Mouse (Mus musculus): ENCODE results near the gene Shroom2. TPM values are rescaled to one million over a fixed set of nuclear protein-coding genes. Genes with fewer than 3 reads are reported as not detected.

Gene Shroom2
- total and polyA plus RNA-seq, 3 experiments, result 0.09 TPM; not detected in 2

GRCm38 (mm10) chrX:152769600-152770157 lies 414 bp upstream of the Shroom2 start:
- DNase-seq (ENCODE audit: extremely low read depth), result no peak
- in situ Hi-C loops (cut with MboI; ENCODE audit: low pct_ligation_motif_present, low pct_unique_long_range_greater_than_20kb, low sequenced_read_pairs), result no loop called here

GRCm38 (mm10) chrX:152764171-152764570 lies 5.1 kb downstream of the Shroom2 start:
- Histone ChIP-seq H3K4me3 (replicated peaks in 1 of 3; ENCODE audit: low read depth in 2 of 3, low read length in 2 of 3, poor library complexity in 1 of 3) (no peak overlapping the region), H3K79me2 (replicated peaks; ENCODE audit: control insufficient read depth, extremely low read depth, insufficient read depth, poor library complexity, severe bottlenecking) (no peaks in the 10 kb centered on the region), H3K27ac (ENCODE audit: insufficient read depth, low read depth) (no peak overlapping the region), H3K9ac (ENCODE audit: insufficient read depth, low read depth) (no peak overlapping the region), H3K9me3 (replicated peaks; ENCODE audit: low read length) (no peaks in the 10 kb centered on the region), H3K4me1 (ENCODE audit: control insufficient read depth in 1 of 2, insufficient read depth in 2 of 2) (no peaks in the 10 kb centered on the region), H3K27me3 (replicated peaks) (no peaks in the 10 kb centered on the region), H3K36me3 (replicated peaks in 1 of 2; ENCODE audit: control insufficient read depth in 1 of 2, insufficient read depth in 1 of 2, low read length in 1 of 2) (no peaks in the 10 kb centered on the region), H3K4me2 (ENCODE audit: insufficient read depth, low read depth, poor library complexity, severe bottlenecking) (no peak overlapping the region)
- in situ Hi-C loops (cut with MboI; ENCODE audit: low pct_ligation_motif_present, low pct_unique_long_range_greater_than_20kb, low sequenced_read_pairs) (no loop called here), dilution Hi-C loops (cut with MboI; ENCODE audit: extremely low pct_ligation_motif_present, extremely low pct_unique_long_range_greater_than_20kb, low sequenced_read_pairs) (no loop called here)
- no peak for DNase-seq (ENCODE audit: extremely low read depth)
- TF ChIP-seq ZNF384 (IDR thresholded peaks at IDR 0.05; ENCODE audit: low read depth, low read length) (no peak), IRF4 (IDR thresholded peaks at IDR 0.05; ENCODE audit: low read depth, low read length) (no peak), USF1 (IDR thresholded peaks at IDR 0.05; ENCODE audit: low read depth, low read length) (no peak), PAX5 (IDR thresholded peaks at IDR 0.05; ENCODE audit: low read length) (no peak), HCFC1 (IDR thresholded peaks at IDR 0.05; ENCODE audit: low read depth, low read length) (no peak)

More at GRCm38 (mm10) chrX:152769600-152770157, 414 bp upstream of the Shroom2 start:
- no peak overlapping the region for H3K4me3 ChIP-seq (replicated peaks in 1 of 3; ENCODE audit: low read depth in 2 of 3, low read length in 2 of 3, poor library complexity in 1 of 3)
- no peaks in the 10 kb centered on the region for H3K36me3 ChIP-seq (replicated peaks in 1 of 2; ENCODE audit: control insufficient read depth in 1 of 2, insufficient read depth in 1 of 2, low read length in 1 of 2)
- no peaks in the 10 kb centered on the region for H3K4me1 ChIP-seq (ENCODE audit: control insufficient read depth in 1 of 2, insufficient read depth in 2 of 2)
- peaks cover 2% of the 10 kb centered on the region for H3K9me3 ChIP-seq (replicated peaks; ENCODE audit: low read length)
- dilution Hi-C loops (cut with MboI; ENCODE audit: extremely low pct_ligation_motif_present, extremely low pct_unique_long_range_greater_than_20kb, low sequenced_read_pairs), result no loop called here
- no peak overlapping the region for H3K27ac ChIP-seq (ENCODE audit: insufficient read depth, low read depth)
- no peak overlapping the region for H3K4me2 ChIP-seq (ENCODE audit: insufficient read depth, low read depth, poor library complexity, severe bottlenecking)
- no peaks in the 10 kb centered on the region for H3K79me2 ChIP-seq (replicated peaks; ENCODE audit: control insufficient read depth, extremely low read depth, insufficient read depth, poor library complexity, severe bottlenecking)
- TF ChIP-seq NELFE (IDR thresholded peaks at IDR 0.05; ENCODE audit: low read depth, low read length), result no peak
- no peak for TF ChIP-seq BHLHE40 (IDR thresholded peaks at IDR 0.05; ENCODE audit: low read depth, low read length)
- no peak for TF ChIP-seq IRF4 (IDR thresholded peaks at IDR 0.05; ENCODE audit: low read depth, low read length)
- TF ChIP-seq TBP (conservative IDR thresholded peaks at IDR 0.05; ENCODE audit: low read depth, low read length), result no peak
- TF ChIP-seq PAX5 (IDR thresholded peaks at IDR 0.05; ENCODE audit: low read length), result no peak
- TF ChIP-seq MAFK (IDR thresholded peaks at IDR 0.05; ENCODE audit: insufficient replicate concordance, low read length), result no peak
- no peak for TF ChIP-seq TCF12 (IDR thresholded peaks at IDR 0.05; ENCODE audit: low read depth, low read length)
- TF ChIP-seq CHD1 (IDR thresholded peaks at IDR 0.05; ENCODE audit: low read depth, low read length), result no peak
- no peak for TF ChIP-seq USF2 (conservative IDR thresholded peaks at IDR 0.05; ENCODE audit: low read depth, low read length)
- TF ChIP-seq NRF1 (IDR thresholded peaks at IDR 0.05; ENCODE audit: low read depth, low read length), result no peak
- TF ChIP-seq USF1 (IDR thresholded peaks at IDR 0.05; ENCODE audit: low read depth, low read length), result no peak
- no peak for TF ChIP-seq E2F4 (IDR thresholded peaks at IDR 0.05; ENCODE audit: insufficient replicate concordance, low read depth, low read length)
- no peak for TF ChIP-seq ELF1 (IDR thresholded peaks at IDR 0.05; ENCODE audit: low read depth, low read length)
- no peak for TF ChIP-seq MYC (IDR thresholded peaks at IDR 0.05; ENCODE audit: low read depth, low read length)
- no peak for TF ChIP-seq EP300 (IDR thresholded peaks at IDR 0.05; ENCODE audit: low read length)
- TF ChIP-seq MEF2A (IDR thresholded peaks at IDR 0.05; ENCODE audit: borderline replicate concordance, low read depth, low read length), result no peak
- TF ChIP-seq JUN (IDR thresholded peaks at IDR 0.05; ENCODE audit: insufficient read depth, low read depth, low read length), result no peak
- TF ChIP-seq MAZ (IDR thresholded peaks at IDR 0.05; ENCODE audit: low read depth, low read length), result no peak
- no peak overlapping the region for H3K9ac ChIP-seq (ENCODE audit: insufficient read depth, low read depth)
- no peaks in the 10 kb centered on the region for H3K27me3 ChIP-seq (replicated peaks)

Measured in CH12.LX (cell line).